Mouse (Mus musculus): ENCODE results near the gene Acadvl.
A peak's percentile ranks its signal among the peaks of the same experiment; 100 is the strongest.

Gene Acadvl

DNA sequence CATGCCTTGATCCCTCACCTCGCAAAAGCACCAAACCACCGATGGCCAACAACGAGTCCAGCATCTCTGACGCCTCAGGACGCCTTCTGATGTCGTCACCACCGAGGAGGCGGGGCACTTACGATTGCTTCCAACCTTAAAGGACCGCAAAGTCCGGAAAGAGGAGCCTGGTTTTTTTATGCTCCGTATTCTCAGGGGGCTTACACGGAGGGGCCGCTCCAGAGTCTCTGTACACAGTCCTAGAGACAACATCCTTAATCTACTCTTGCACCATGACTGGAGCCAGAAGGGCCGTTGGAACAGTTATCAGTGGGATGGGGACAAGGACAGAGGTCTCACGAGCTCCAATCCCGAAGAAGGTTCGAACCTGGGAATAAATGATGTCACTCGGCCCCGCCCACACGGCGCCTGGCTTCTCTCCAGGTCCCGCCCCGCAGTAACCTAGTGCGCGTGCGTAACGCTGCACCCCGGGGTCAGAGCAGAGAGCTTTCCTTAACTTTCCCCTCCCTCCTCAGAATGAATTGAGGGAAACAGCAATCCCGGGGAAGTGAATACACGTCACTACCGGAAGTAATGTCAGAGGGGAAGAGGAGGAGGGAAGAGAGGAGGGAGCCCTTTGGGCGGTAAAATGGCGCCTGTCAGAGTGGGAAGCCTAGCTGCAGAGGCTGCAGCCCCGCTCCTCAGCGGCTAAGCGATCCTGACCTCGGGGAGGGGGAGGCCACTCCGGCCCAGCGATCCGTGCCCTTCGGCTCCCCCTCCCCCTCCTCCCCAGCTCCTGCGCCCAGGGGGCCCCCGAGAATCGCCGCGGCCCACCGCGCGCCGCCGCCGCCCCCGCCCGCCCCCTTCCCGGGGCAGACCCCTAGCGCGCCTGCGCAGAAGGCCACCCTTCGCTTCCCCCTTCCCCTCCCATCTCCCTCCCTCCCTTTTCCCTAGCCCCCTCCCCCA is 34.7 kb downstream of the Acadvl start:
- peak; percentile 99 for DNase-seq (ENCODE audit: low read depth, low spot score)

DNA sequence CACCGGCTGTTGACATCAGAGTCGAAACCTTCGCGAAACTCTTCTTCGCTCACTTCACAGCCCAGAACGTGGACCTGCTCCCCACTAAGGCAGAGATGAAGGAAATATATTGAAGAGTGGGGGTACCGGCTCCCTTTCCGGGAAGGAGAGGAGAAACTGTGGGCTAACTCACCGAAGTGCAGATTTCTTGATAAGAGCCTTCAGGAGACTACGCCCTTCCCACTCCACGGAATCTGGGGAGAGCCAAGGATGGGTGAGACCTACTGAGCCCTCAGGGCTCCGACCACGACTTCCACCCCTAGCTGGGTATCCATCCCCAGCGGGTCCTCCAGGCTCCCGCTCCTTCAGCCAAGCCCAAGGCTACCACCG is 35.4 kb downstream of the Acadvl start:
- no peak for DNase-seq (ENCODE audit: low read depth, low spot score)

- no peak for DNase-seq (ENCODE audit: low read depth, low spot score)
Measured at GRCm38 (mm10) chr11:69976271-69976670, 38.9 kb downstream of the Acadvl start.

GRCm38 (mm10) chr11:69974907-69975306 is 40.3 kb downstream of the Acadvl start:
- DNase-seq (ENCODE audit: low read depth, low spot score), result no peak

DNA sequence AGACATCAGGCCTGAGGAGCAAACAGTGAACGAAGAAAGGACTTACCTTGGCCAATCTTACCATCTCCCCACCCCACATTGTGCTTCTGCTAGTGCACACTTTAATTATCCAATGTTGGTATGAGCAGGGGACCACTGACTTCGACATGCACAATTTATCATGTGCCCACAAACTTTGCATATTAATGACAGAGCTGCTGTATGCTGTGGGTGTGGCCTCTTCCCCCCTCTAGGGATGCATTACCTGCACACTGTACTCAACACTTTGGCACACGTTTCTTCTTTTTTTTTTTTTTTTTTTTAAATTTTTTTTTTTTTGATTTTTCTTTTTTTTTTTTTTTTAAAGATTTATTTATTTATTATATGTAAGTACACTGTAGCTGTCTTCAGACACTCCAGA is 44.4 kb downstream of the Acadvl start:
- no peak for DNase-seq (ENCODE audit: low read depth, low spot score)

DNA sequence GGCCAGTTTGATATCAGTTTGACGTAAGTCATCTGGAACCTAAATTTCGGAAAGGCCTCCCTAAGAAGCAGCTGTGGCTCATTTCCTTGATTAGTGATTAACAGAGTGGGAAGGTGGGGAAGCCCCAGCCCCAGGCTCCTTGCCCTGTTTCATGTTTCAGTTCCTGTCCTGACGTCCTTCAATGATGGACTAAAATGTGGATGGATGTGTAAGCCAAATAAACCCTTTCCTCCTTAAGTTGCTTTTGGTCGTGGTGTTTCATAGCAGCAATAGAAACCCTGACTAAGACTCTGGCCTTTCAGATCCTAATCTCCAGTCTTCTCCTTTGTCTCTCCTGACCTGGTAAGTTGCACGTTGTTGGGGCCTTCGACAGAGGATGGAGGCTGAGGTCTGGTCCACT is 45.0 kb downstream of the Acadvl start:
- no peak for DNase-seq (ENCODE audit: low read depth, low spot score)

DNA sequence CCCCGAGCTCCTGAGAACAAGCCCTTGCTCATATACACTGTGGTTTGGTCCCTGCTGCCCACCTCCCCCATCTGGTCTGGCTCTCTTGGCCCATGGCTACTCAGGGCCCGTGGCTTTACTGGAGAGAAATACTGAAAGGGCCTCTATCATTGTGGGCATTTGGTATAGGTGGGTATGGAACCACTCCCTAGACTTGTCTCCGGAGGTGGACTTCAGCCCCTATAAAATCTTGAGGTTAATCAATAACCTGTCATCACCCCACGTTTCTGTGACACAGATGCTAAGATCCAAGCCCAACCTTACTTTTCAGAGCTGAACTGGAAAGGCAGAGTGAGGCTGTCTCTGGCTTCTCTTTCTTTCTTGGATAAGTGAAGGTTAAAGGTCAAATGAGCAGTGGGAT is 46.4 kb downstream of the Acadvl start:
- no peak for DNase-seq (ENCODE audit: low read depth, low spot score)

- DNase-seq (ENCODE audit: low read depth, low spot score), result no peak
Measured at GRCm38 (mm10) chr11:69966860-69967517, 48.2 kb downstream of the Acadvl start.

- DNase-seq (ENCODE audit: low read depth, low spot score), result peak; percentile 18
Measured at GRCm38 (mm10) chr11:69966006-69966859, 49.0 kb downstream of the Acadvl start.

DNA sequence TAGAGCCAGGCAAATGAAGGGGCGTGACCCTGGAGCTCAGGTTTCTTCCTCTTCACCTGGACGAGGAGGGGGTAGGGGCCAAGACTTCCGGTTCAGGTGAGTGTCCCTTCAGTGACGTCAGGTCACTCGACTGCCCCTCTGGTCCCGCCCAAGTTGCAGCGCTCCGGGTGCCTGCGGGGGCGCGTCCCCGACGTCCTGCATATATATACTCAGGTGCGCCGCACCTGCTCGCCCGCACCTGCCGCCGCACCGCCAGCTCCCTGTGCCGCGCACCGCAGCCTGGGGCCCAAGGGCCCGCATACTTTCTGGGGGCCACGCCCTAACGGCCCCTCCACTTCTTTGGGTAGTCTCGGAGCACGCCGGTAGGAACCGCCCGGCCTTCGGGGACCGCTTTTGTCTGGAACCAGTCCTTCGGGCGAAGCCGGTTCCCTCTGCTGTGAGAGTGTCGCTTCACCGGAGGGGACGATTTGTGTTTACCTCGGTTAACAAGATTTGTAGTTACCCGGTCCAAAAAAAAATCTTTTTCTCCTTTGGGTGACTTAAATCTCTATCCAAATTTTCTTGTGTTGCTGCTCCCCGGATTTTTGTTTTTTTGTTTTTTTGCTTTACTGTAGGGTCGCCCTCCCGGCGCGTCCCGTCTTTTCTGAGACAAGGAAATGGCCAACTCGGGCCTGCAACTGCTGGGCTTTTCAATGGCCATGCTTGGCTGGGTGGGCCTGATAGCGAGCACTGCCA is 49.8 kb downstream of the Acadvl start:
- DNase-seq (ENCODE audit: low read depth, low spot score), result peak; percentile 28

DNA sequence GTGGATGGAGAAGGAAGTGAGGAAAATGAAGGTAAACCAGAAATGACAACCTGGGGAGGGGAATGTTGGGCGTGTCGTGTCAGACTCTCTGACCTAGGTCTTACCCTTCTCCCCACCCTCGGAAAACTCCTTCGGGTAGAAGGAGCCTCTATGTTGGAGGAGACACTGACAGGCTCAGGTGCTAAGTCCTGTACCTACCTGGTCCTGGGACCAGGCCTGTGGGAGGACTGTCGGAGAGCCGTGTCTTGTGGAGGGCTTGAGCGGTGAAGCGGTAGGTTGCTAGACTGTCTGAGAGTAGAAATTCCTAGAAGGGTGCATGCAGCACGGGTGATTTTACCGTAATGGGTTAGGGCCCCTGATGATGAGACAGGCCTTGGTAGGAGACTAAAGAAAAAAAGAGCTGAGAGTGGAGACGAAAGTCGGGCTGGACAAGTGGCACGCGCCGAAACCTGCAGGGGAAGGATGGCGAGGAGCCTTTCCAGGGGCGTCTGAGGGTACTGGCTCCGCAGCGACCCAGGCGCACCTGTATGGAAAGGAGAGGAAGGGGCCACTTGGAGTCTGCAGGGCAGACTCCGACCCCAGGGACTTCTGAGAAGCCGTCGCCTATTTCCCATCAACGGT is 50.5 kb downstream of the Acadvl start, which contains the start of gene Cldn7:
TSS of gene Cldn7 (plus strand) at position 130 of the 621 bp plus-strand sequence.
- no peak for DNase-seq (ENCODE audit: low read depth, low spot score)

GRCm38 (mm10) chr11:69961841-69962240 is 53.4 kb downstream of the Acadvl start:
- no peak for DNase-seq (ENCODE audit: low read depth, low spot score)

GRCm38 (mm10) chr11:69960616-69961015 is 54.6 kb downstream of the Acadvl start:
- DNase-seq (ENCODE audit: low read depth, low spot score), result no peak

All from mesoderm, embryonic 11.5 days (tissue).